Mouse (Mus musculus) lung, adult 2 months (tissue): ENCODE measurements around the gene Ipo13. TPM values are rescaled to one million over a fixed set of nuclear protein-coding genes. Genes with fewer than 3 reads are reported as not detected.
A peak's percentile ranks its signal among the peaks of the same experiment; 100 is the strongest.

ENCODE experiments used
- DNase-seq: peaks from one replicate; pipeline ENCODE4 v3.0.0; 2022
- H3K4me1 ChIP-seq: fragments of 200-500 bp; 2 replicates; pipeline ENCODE4 v1.6.1; 2011; ENCODE audit warnings: low read length; ENCODE audit not compliant: control insufficient read depth, insufficient read depth
- H3K4me3 ChIP-seq: fragments of 200-500 bp; replicated peaks from 2 replicates; pipeline ENCODE3; 2011; ENCODE audit warnings: low read depth, mild to moderate bottlenecking, control low read depth, low read length; ENCODE audit errors: extremely low read depth
- CTCF ChIP-seq: fragments of 200-500 bp; IDR thresholded peaks from 2 replicates; pipeline ENCODE4 v1.5.1; 2011; ENCODE audit warnings: mild to moderate bottlenecking, low read length, control low read depth; ENCODE audit not compliant: insufficient read depth
- POLR2A ChIP-seq: fragments of 200-500 bp; IDR thresholded peaks from 2 replicates; pipeline ENCODE4 v1.6.1; 2011; ENCODE audit warnings: low read depth, mild to moderate bottlenecking, control low read depth, low read length, borderline replicate concordance; ENCODE audit errors: extremely low read depth
- WGBS: fragments of 180-500 bp; shearing (Covaris S2); methylation state at CpG from one replicate; pipeline ENCODE4 v1.1.7; 2018; 5-methylcytosine and 5-hydroxymethylcytosine counted together
- polyA plus RNA-seq: library from polyadenylated mRNA; depleted of rRNA; stranded (reverse); fragments of >200 nt; gene quantifications from 2 replicates; pipeline ENCODE4 v1.2.3, GENCODE M21; 2012

Gene Ipo13
- polyA plus RNA-seq, 1 experiment: 93.8 TPM

DNA sequence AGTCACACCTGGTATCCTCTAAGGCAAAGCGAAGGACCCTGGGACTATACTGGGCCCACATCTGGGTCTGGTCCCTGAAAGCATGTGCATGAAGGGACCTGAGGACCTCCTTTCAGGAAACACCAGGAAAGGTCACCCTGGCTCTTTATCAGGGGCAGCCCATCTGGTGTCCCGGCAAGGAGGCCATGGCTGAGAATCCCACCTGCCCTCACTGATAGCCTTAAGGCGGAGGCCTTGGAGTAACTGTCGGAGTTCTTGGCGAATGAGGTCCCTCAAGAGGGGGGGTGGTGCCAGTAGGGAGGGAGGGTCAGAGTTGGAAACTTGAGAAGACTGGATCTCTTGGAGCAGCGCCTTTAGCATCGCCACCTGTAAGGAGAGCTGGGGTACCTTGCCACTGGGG is 43.0 kb downstream of the Ipo13 start:
- no peak for DNase-seq
- 60% methylated on average over 7 of the region's 7 CpGs for WGBS
- H3K4me3 ChIP-seq: no peak overlapping the region

GRCm38 (mm10) chr4:117870437-117870836 is 44.4 kb downstream of the Ipo13 start:
- 35% methylated on average over 1 of the region's 1 CpGs for WGBS
- no peak for TF ChIP-seq CTCF
- H3K4me1 ChIP-seq: 0 out of 2 replicates have a peak, but pooled peaks cover 2% of the 10 kb centered on the region

More for the DNA sequence above, 43.0 kb downstream of the Ipo13 start:
- TF ChIP-seq CTCF: no peak
- TF ChIP-seq POLR2A: no peak
- 0 out of 2 replicates have a peak, but pooled peaks cover 2% of the 10 kb centered on the region for H3K4me1 ChIP-seq

GRCm38 (mm10) chr4:117869317-117869716 is 45.5 kb downstream of the Ipo13 start:
- 0 out of 2 replicates have a peak, but pooled peaks cover 2% of the 10 kb centered on the region for H3K4me1 ChIP-seq
- no peak for DNase-seq
- no peak overlapping the region for H3K4me3 ChIP-seq
- no peak for TF ChIP-seq POLR2A
- no peak for TF ChIP-seq CTCF
- 68% methylated on average over 9 of the region's 9 CpGs for WGBS

More at GRCm38 (mm10) chr4:117870437-117870836, 44.4 kb downstream of the Ipo13 start:
- H3K4me3 ChIP-seq: no peak overlapping the region
- no peak for DNase-seq

- 0 out of 2 replicates have a peak, but pooled peaks cover 2% of the 10 kb centered on the region for H3K4me1 ChIP-seq
- DNase-seq: peak; percentile 68
- no peak overlapping the region for H3K4me3 ChIP-seq
- 21% methylated on average over 24 of the region's 24 CpGs for WGBS
- TF ChIP-seq POLR2A: no peak
- peak; percentile 66 for TF ChIP-seq CTCF
These were observed 47.0 kb downstream of the Ipo13 start for GRCm38 (mm10) chr4:117867823-117868222.

- DNase-seq: no peak
- TF ChIP-seq POLR2A (no peak), CTCF (no peak)
- WGBS: 61% methylated on average over 6 of the region's 6 CpGs
- Histone ChIP-seq H3K4me1 (0 out of 2 replicates have a peak, but pooled peaks cover 2% of the 10 kb centered on the region), H3K4me3 (no peak overlapping the region)
These were observed 47.8 kb downstream of the Ipo13 start for GRCm38 (mm10) chr4:117867000-117867399.

- DNase-seq: peak; percentile 79
These were observed 48.7 kb downstream of the Ipo13 start for GRCm38 (mm10) chr4:117866083-117866482.

DNA sequence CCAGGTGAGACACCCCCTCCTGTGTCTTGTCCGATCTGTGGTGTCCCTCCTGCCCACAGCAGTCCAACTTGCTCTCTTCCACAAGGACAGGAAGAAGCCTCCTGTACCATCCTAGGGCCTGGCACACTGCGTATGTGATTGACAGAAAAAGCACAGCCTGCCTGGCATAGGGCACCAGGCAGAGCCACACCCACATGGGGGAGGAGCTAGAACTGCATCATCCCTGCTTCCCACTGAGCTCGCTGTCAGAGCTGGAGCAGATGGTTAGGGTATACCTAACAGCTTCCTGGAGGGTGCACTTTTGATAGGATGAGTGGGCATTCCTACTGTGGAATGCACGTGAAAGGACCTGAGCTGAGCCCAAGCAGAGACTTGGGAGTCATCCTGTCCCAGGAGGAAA is 52.0 kb downstream of the Ipo13 start:
- WGBS: 46% methylated on average over 4 of the region's 4 CpGs
- H3K4me1 ChIP-seq: 0 out of 2 replicates have a peak, but pooled peaks cover 2% of the 10 kb centered on the region
- no peak for TF ChIP-seq POLR2A
- no peak for TF ChIP-seq CTCF
- no peak overlapping the region for H3K4me3 ChIP-seq
- DNase-seq: no peak

More at GRCm38 (mm10) chr4:117866083-117866482, 48.7 kb downstream of the Ipo13 start:
- no peak for TF ChIP-seq POLR2A
- no peak for TF ChIP-seq CTCF
- no peak overlapping the region for H3K4me3 ChIP-seq
- H3K4me1 ChIP-seq: 0 out of 2 replicates have a peak, but pooled peaks cover 2% of the 10 kb centered on the region
- WGBS: 21% methylated on average over 9 of the region's 9 CpGs

DNA sequence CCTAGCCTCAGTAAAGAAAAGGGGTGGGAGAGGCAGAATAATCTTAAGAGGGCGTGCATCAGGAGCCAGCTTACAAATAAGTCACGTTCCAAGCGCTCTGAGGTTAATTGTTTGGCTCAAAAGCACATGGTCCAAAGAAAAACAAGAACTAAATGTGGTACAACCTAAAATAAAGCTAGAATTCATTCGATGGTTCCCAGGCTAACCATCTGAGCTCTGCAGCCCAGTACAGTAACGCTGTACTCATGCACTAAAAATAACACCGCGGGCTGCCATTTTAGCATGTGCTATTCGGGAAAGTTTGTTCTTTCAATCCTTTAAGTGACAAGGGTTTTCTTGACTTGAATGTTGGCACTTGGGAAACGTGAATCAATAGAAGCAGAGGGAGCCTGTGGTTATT is 54.2 kb downstream of the Ipo13 start:
- no peaks in the 10 kb centered on the region for H3K4me1 ChIP-seq
- 79% methylated on average over 9 of the region's 9 CpGs for WGBS
- H3K4me3 ChIP-seq: no peak overlapping the region
- DNase-seq: no peak
- TF ChIP-seq POLR2A (no peak), CTCF (no peak)

GRCm38 (mm10) chr4:117858794-117859193 is 56.0 kb downstream of the Ipo13 start:
- no peaks in the 10 kb centered on the region for H3K4me1 ChIP-seq
- no peak overlapping the region for H3K4me3 ChIP-seq
- peak; percentile 71 for TF ChIP-seq CTCF
- no peak for TF ChIP-seq POLR2A
- DNase-seq: peak; percentile 77
- WGBS: 64% methylated on average over 3 of the region's 3 CpGs

GRCm38 (mm10) chr4:117855146-117855545 is 59.7 kb downstream of the Ipo13 start:
- WGBS: 71% methylated on average over 9 of the region's 9 CpGs
- TF ChIP-seq POLR2A (no peak), CTCF (no peak)
- Histone ChIP-seq H3K4me1 (no peaks in the 10 kb centered on the region), H3K4me3 (no peak overlapping the region)
- no peak for DNase-seq
